Mouse (Mus musculus) kidney, adult 11 months (tissue): ENCODE measurements around the gene Crybb1.

ENCODE experiments used
- DNase-seq: peaks from one replicate; pipeline ENCODE4 v3.0.0; 2022

Gene Crybb1

GRCm38 (mm10) chr5:112313222-112313885, 57.7 kb downstream of the Crybb1 start:
- DNase-seq, result no peak

- peak; percentile 32 for DNase-seq
Observed at GRCm38 (mm10) chr5:112316468-112316867, 60.9 kb downstream of the Crybb1 start.

- DNase-seq, result peak; percentile 21
Observed at GRCm38 (mm10) chr5:112317328-112317727, 61.7 kb downstream of the Crybb1 start.
